Mouse (Mus musculus) thymus, postnatal 25 days (tissue): ENCODE data around the gene Pgpep1l.

Experiments
- DNase-seq: peaks from one replicate; pipeline ENCODE4 v3.0.0; 2022

Gene Pgpep1l

GRCm38 (mm10) chr7:68258326-68259150 is 5.5 kb downstream of the Pgpep1l start:
- no peak for DNase-seq

- no peak for DNase-seq
Observed at GRCm38 (mm10) chr7:68257767-68258166, 6.3 kb downstream of the Pgpep1l start.

GRCm38 (mm10) chr7:68250902-68251301 is 13.1 kb downstream of the Pgpep1l start:
- no peak for DNase-seq

GRCm38 (mm10) chr7:68250411-68250810 is 13.6 kb downstream of the Pgpep1l start:
- no peak for DNase-seq

DNA sequence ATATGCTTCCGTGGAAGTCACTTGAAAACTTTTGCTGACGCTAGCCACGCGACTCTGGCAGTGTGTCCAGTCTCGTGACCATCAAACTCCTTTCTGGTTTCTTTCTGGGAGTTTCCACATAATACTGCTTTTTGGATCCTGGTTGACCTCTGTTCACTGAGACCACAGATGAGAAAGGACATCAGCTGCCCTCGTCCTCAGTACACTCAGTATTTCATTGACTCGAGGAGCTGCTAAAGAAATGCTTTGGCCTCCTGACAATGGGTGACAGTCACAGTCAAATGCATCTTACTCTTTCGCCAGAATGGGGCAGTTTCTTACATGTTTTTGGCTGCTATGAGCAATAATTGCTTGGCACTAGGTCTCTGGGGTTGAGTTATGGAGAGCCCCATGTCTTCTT is 17.8 kb downstream of the Pgpep1l start:
- no peak for DNase-seq

- DNase-seq, result peak; percentile 22
Observed at GRCm38 (mm10) chr7:68245681-68246080, 18.4 kb downstream of the Pgpep1l start.

DNA sequence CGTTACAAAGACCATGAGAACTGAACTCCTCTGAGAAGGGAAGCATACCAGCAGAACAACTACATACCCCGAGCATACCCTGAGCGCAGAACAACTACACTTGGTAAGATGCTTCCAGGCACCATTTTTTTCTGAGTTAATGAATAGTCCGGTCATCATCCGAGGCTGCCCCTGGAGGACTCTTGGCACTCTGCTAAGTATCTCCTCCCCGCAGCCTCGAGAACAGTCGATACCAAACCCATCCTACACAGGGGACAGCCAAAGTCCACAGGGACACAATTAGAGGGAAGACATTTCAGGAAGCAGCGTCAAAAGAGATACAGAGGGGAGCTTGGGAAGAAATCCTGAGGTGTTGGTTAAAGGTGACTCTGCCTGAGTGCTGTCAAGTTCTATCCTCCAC is 22.8 kb downstream of the Pgpep1l start:
- DNase-seq, result no peak

- DNase-seq, result no peak
Observed at GRCm38 (mm10) chr7:68239220-68239827, 24.7 kb downstream of the Pgpep1l start.

GRCm38 (mm10) chr7:68236817-68237216 is 27.2 kb downstream of the Pgpep1l start:
- DNase-seq, result no peak

DNA sequence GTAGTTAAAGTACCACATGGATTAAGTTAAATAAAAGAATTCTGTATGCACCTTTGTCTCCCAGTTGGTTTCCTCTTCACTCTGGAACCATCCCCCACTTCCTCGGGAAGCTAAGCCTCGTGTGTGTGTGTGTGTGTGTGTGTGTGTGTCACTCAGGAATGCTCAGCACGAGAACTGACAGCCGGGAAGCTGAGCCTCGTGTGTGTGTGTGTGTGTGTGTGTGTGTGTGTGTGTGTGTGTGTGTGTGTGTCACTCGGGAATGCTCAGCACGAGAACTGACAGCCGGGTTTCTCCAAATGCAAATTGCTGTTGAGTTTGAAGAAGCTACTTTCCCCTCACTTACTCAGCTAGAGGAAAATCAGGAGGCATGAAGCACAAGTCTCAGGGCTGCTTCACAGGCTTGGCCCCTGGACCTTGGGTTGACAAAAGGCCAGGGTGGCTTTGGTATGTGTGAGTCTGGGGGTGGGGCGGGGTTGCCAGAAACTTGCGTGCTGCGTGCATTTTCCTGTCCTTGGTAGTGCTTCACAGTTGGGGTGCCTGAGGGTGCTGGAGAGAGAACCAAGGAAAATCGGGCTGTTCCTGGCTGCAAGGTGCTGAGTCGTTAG is 30.3 kb downstream of the Pgpep1l start:
- no peak for DNase-seq

GRCm38 (mm10) chr7:68232521-68232920 is 31.5 kb downstream of the Pgpep1l start:
- no peak for DNase-seq

DNA sequence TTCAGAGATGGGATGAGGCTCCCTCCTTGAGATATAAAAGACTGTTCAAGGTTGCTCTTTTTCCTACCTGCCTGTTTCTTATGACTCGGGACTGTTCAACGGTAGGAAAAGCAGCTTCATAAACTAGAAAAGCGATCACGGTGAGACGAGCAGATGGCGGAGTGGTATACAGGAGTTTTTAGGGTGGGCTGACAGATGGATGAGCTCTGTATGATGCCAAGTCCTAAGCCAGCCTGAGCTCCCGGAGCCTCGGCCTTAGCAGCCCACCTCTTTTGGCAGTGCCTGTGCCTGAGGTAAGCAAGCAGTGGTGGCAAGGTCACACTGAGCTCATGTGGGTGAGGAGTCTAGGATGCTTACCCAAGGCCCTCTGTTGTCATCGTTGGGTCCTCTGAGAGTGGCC is 33.2 kb downstream of the Pgpep1l start:
- no peak for DNase-seq

DNA sequence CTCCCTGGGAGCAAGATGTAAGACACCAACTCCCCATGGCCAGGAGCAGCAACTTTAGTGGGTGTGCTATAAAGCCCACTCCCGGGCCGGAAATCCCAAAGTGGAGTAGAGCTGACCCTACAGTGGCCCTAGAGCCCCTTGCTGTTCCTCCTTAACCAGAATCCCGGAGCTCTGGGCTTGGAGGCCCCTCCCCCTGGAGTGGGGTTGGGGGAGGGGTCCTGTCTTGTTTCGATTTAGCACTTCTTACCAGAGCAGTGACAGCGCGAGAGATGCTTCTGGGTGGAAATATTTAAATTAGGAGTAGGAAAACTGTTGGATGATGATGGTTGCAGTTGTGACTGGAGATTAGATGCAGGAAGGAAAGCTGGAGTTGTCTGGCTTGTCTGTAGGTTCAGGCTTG is 35.5 kb downstream of the Pgpep1l start:
- no peak for DNase-seq

- DNase-seq, result no peak
Observed at GRCm38 (mm10) chr7:68227621-68228020, 36.4 kb downstream of the Pgpep1l start.

- DNase-seq, result no peak
Observed at GRCm38 (mm10) chr7:68227021-68227420, 37.0 kb downstream of the Pgpep1l start.

DNA sequence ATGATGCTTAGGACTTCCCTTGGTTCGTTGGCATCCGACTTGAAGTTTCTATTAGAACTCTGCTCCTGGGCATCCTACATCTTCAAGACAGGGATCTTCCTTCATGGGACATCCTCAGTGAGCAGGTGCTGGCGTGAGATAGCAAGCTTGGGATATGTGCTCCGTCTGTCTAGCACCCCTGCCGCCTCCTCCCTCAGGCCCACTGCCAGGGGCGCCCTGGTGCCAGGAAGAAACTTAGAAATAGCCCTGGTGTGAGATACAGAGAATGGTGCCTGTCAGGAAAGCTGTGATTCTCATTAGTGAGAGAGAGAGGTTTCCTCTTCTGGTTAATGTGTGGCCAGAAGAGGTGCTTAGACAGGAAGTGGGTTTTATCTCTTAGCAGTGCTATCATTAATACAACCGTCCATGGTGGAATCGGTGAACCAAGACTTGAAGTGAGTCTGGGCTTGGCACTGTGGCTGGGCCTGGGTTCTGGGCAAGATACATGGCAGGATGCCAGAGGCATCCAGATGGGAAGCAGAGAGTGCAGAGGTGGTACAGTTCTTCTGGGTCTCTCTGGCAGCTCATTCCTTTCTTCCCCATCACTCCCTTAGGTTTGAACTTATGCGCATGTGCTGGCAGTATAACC is 38.5 kb downstream of the Pgpep1l start:
- no peak for DNase-seq

DNA sequence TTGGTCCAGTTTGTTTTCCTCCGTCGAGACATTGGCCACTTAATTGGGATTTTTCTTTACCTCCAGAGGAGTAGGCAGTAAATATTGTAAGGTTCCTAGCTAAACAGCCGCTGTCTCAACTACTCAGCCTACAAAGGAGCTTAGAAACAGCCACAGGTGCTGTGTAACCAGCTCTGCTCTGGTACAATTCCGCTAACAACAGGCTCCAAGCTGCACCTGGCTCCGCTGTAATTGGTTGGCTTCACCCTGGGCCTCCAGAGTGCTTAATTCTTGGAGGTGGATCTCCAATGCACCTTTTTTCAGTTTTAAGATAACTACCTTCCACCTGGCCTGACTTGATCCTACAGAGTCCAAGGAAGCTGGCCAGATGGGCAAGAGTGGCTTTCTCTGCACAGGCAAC is 40.0 kb downstream of the Pgpep1l start:
- peak; percentile 60 for DNase-seq

GRCm38 (mm10) chr7:68223356-68223808 is 40.7 kb downstream of the Pgpep1l start:
- DNase-seq, result no peak

DNA sequence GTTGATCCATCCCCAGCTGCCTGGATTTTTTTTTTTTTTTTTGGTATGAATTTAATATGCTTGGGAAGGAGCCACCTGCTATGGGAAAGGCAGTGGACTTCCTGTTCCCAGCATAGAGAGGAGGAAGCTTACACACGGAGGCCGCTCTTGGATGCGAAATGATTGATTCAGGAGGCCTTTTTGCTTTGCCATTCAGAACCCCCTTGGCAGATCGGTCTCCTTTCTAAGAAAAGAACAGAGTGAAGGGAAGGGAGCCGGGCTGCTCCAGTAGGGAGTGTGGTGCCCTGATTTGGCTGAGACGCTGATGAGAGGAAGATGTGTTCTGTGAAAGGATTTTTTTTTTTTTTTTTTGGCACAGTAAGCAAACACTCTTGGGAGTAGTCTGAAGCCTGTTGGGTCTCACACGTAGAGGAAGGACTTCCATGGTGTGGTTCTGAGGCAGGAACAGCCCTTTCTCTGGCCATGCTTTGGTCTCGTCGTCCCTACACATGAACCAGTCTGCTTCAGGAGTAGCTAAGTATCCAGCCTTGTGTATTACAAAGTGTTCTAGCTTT is 42.3 kb downstream of the Pgpep1l start:
- DNase-seq, result no peak

- DNase-seq, result no peak
Observed at GRCm38 (mm10) chr7:68218879-68219278, 45.2 kb downstream of the Pgpep1l start.

DNA sequence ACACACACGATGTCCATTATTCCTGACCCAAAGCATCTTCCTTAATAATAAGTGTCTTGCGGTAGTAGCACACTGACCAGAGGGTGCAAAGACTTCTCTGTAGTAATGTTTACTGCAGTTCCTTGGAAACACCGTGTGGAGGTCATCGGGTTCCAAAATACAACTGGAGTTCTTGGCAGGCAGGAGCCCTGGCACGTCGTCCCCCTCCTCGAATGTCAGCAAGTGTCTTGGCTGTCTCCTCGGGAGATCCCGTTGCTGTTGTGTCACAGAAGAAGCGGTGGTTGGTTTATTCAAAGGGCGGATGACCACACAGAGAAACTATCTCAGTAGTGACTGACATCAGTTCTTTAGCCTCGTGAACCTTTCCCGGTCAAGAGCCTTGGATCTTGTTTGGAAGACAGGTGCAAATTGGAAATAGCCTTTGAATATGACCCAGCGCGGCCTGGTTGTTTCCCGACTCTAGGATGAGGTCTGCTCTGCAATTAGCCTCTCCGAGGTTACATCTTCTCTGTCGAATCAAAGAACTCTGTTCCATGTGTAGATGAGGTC is 48.4 kb downstream of the Pgpep1l start:
- DNase-seq, result no peak

DNA sequence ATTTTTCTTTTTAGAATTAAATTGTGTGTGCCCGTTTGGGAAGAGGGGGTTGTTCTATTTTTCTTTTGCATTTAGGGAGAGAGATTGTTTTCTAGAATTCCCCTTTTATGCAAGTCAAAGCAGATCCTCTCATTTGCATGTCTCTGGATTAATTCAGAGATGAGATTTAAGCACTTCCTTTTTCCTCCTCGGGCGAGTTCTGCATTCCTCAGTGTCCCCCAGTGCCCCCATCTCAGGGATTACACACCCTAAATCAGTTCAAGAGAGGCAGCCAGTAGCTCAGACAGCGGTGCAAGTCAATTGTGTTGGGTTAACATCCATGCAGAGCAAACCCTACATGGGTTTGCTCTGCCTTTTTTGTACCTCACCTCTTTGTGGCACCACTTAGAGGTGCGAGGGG is 50.2 kb downstream of the Pgpep1l start:
- no peak for DNase-seq

- DNase-seq, result no peak
Observed at GRCm38 (mm10) chr7:68211883-68212282, 52.1 kb downstream of the Pgpep1l start.
